Mouse (Mus musculus) adrenal gland, postnatal 14 days (tissue): ENCODE results near the gene Rlim. TPM values are rescaled to one million over a fixed set of nuclear protein-coding genes. Genes with fewer than 3 reads are reported as not detected.

ENCODE experiments used
- total RNA-seq: library from RNA; stranded (reverse); gene quantifications from 2 replicates; pipeline ENCODE4 v1.2.3, GENCODE M21; 2021

Gene Rlim
- total RNA-seq, 1 experiment from 2014 or later, result 58.3 TPM

Other genes starting within 250 kb of the Rlim start
- 34.7 and 54.2 TPM in 2 replicates for gene Slc16a2, start 159.3 kb downstream of the Rlim start, total RNA-seq
- 11.0 and 11.2 TPM in 2 replicates for gene Nexmif, start 219.9 kb upstream of the Rlim start, total RNA-seq